Mouse (Mus musculus) MEL (cell line): ENCODE results near the gene Fam43b.

ENCODE experiments used
- CTCF ChIP-seq, 3 experiments: IDR thresholded peaks in 2 of 3; conservative IDR thresholded peaks in 1 of 3; 2 replicates each; pipeline ENCODE4 v1.5.1; 2011 to 2012; ENCODE audit warnings: low read length in 3 of 3, low read depth in 2 of 3, mild to moderate bottlenecking in 2 of 3, improper control_type of control experiment in 1 of 3, inconsistent platforms in 1 of 3, mixed read lengths in 1 of 3, moderate library complexity in 1 of 3; ENCODE audit not compliant: control insufficient read depth in 1 of 3, insufficient read depth in 1 of 3, poor library complexity in 1 of 3, severe bottlenecking in 1 of 3
- EP300 ChIP-seq, 2 experiments: IDR thresholded peaks; 2 replicates each; pipeline ENCODE4 v1.6.1; 2011; ENCODE audit warnings: improper control_type of control experiment in 2 of 2, low read length in 2 of 2, low read depth in 1 of 2, mild to moderate bottlenecking in 1 of 2
- GABPA ChIP-seq: IDR thresholded peaks from 2 replicates; pipeline ENCODE4 v1.6.1; 2012; ENCODE audit warnings: low read depth, mild to moderate bottlenecking, inconsistent platforms, low read length, improper control_type of control experiment, moderate library complexity
- JUND ChIP-seq: IDR thresholded peaks from 2 replicates; pipeline ENCODE4 v1.6.1; 2011; ENCODE audit warnings: low read depth, mild to moderate bottlenecking, improper control_type of control experiment, low read length
- MAZ ChIP-seq: IDR thresholded peaks from 2 replicates; pipeline ENCODE4 v1.6.1; 2012; ENCODE audit warnings: low read depth, mild to moderate bottlenecking, inconsistent platforms, low read length, improper control_type of control experiment
- MYC ChIP-seq: IDR thresholded peaks from 2 replicates; pipeline ENCODE4 v1.6.1; 2011; ENCODE audit warnings: low read depth, mild to moderate bottlenecking, low read length, improper control_type of control experiment, moderate library complexity
- RCOR1 ChIP-seq: IDR thresholded peaks from 2 replicates; pipeline ENCODE4 v1.6.1; 2012; ENCODE audit warnings: low read depth, mild to moderate bottlenecking, inconsistent platforms, low read length, improper control_type of control experiment

- no peak for TF ChIP-seq JUND
- no peak for TF ChIP-seq EP300 (IDR thresholded peaks at IDR 0.05; ENCODE audit: low read depth in 1 of 2, low read length in 2 of 2)
- TF ChIP-seq MYC = 0 out of 2 replicates have a peak, but pooled peaks have one; percentile 36
- no peak for TF ChIP-seq RCOR1
- no peak for TF ChIP-seq MAZ
- peak; percentile 64 to 89 (median 79) for TF ChIP-seq CTCF (IDR thresholded peaks at IDR 0.05 in 2 of 3, conservative IDR thresholded peaks at IDR 0.05 in 1 of 3; ENCODE audit: control insufficient read depth in 1 of 3, insufficient read depth in 1 of 3, low read depth in 2 of 3, low read length in 3 of 3, poor library complexity in 1 of 3, severe bottlenecking in 1 of 3)
- no peak for TF ChIP-seq GABPA
Observed at GRCm38 (mm10) chr4:138404806-138405205, 8.5 kb upstream of the Fam43b start.
